Mouse (Mus musculus) lung, embryonic 14.5 days (tissue): ENCODE measurements at regions not wholly inside any gene's neighbourhood (a gene's known extent, or its start where the extent isn't known, plus 50 kb on each side); places are given as distances from the start of the nearest gene placed in this dataset.
A peak's percentile ranks its signal among the peaks of the same experiment; 100 is the strongest.

ENCODE experiments used
- ATAC-seq: fragments of 200-750 bp; cut with Nextera tagmentation; 2 replicates; pipeline ENCODE4 v1.8.0; 2017; ENCODE audit warnings: mild to moderate bottlenecking, moderate TSS enrichment, moderate library complexity; ENCODE audit not compliant: insufficient read depth
- DNase-seq: peaks from one replicate; pipeline ENCODE4 v3.0.0-alpha.2; 2015
- H3K27ac ChIP-seq: fragments of 300-500 bp; sonication (generic); 2 replicates; pipeline ENCODE4 v1.5.1; 2014; ENCODE audit warnings: low read depth, mild to moderate bottlenecking, moderate library complexity
- H3K27me3 ChIP-seq: fragments of 300-500 bp; sonication (generic); 2 replicates; pipeline ENCODE4 v1.6.1; 2014; ENCODE audit warnings: low read length, control low read depth; ENCODE audit not compliant: insufficient read depth
- H3K36me3 ChIP-seq: fragments of 300-500 bp; sonication (generic); 2 replicates; pipeline ENCODE4 v1.6.1; 2014; ENCODE audit warnings: control low read depth; ENCODE audit not compliant: insufficient read depth
- H3K4me1 ChIP-seq: fragments of 300-500 bp; sonication (generic); 2 replicates; pipeline ENCODE4 v1.6.1; 2014; ENCODE audit warnings: antibody characterized with exemption, control low read depth; ENCODE audit not compliant: insufficient read depth
- H3K4me2 ChIP-seq: fragments of 300-500 bp; sonication (generic); 2 replicates; pipeline ENCODE4 v1.6.1; 2014; ENCODE audit warnings: mild to moderate bottlenecking
- H3K4me3 ChIP-seq: fragments of 300-500 bp; sonication (generic); 2 replicates; pipeline ENCODE4 v1.5.1; 2014; ENCODE audit warnings: low read depth, low read length
- H3K9ac ChIP-seq: fragments of 300-500 bp; sonication (generic); 2 replicates; pipeline ENCODE4 v1.6.1; 2014
- H3K9me3 ChIP-seq: fragments of 300-500 bp; sonication (generic); 2 replicates; pipeline ENCODE4 v1.6.1; 2016; ENCODE audit warnings: low read depth, low read length, control low read depth
- CTCF ChIP-seq: IDR thresholded peaks from 2 replicates; pipeline ENCODE4 v1.5.1; 2016; ENCODE audit warnings: antibody characterized with exemption, low read depth
- WGBS: fragments of 180-500 bp; shearing (Covaris S2); extraction: QIAGEN DNeasy Blood & Tissue Kit; methylation state at CpG from one replicate; pipeline ENCODE4 v1.1.7; 2014; 5-methylcytosine and 5-hydroxymethylcytosine counted together

GRCm38 (mm10) chr8:49017741-49018140, 174.0 kb upstream of the Tenm3 start:
- Histone ChIP-seq H3K27ac (no peak overlapping the region), H3K36me3 (no peaks in the 10 kb centered on the region), H3K4me3 (no peak overlapping the region), H3K9ac (no peak overlapping the region), H3K4me2 (no peak overlapping the region), H3K4me1 (no peaks in the 10 kb centered on the region), H3K9me3 (no peaks in the 10 kb centered on the region; the same call in 1 of the 2 replicates), H3K27me3 (no peaks in the 10 kb centered on the region)
- no peak for TF ChIP-seq CTCF
- WGBS: 91% methylated on average over 3 of the region's 3 CpGs
- no peak for ATAC-seq
- DNase-seq: no peak

- Histone ChIP-seq H3K4me2 (no peak overlapping the region), H3K9me3 (no peaks in the 10 kb centered on the region; the same call in 1 of the 2 replicates), H3K9ac (no peak overlapping the region), H3K4me1 (no peaks in the 10 kb centered on the region), H3K4me3 (no peak overlapping the region), H3K27me3 (no peaks in the 10 kb centered on the region), H3K27ac (no peak overlapping the region), H3K36me3 (no peaks in the 10 kb centered on the region)
- no peak for TF ChIP-seq CTCF
- WGBS: 52% methylated on average over 7 of the region's 7 CpGs
- ATAC-seq (peak; percentile 82), DNase-seq (peak; percentile 62)
These were observed 171.9 kb upstream of the Tenm3 start for GRCm38 (mm10) chr8:49015701-49016100.

DNA sequence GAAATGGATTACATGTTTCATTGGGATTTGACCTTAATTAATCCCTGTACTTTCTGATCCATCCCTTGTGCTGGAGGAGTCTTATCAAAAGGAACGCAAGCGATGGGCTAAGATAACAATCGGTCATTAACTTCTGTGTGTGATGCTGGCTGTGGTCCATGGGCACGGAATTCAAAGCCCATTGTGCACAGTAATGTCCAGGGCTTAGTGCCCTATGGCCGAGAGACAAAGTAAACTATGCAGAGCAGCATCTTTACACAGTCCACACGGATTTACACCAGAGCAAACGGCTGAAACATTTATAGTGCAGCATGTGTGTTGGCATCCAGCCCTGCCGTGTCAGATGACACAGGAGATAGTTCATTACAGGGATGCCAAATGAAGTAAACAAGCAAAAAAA, 171.4 kb upstream of the Tenm3 start:
- H3K4me1 ChIP-seq: no peaks in the 10 kb centered on the region
- no peak overlapping the region for H3K27ac ChIP-seq
- ATAC-seq: peak; percentile 83; the same call in 1 of the 2 replicates
- no peak for TF ChIP-seq CTCF
- H3K4me2 ChIP-seq: no peak overlapping the region
- WGBS: 34% methylated on average over 8 of the region's 8 CpGs
- no peaks in the 10 kb centered on the region; the same call in 1 of the 2 replicates for H3K9me3 ChIP-seq
- H3K4me3 ChIP-seq: no peak overlapping the region
- no peaks in the 10 kb centered on the region for H3K36me3 ChIP-seq
- no peaks in the 10 kb centered on the region for H3K27me3 ChIP-seq
- peak; percentile 58 for DNase-seq
- H3K9ac ChIP-seq: no peak overlapping the region

DNA sequence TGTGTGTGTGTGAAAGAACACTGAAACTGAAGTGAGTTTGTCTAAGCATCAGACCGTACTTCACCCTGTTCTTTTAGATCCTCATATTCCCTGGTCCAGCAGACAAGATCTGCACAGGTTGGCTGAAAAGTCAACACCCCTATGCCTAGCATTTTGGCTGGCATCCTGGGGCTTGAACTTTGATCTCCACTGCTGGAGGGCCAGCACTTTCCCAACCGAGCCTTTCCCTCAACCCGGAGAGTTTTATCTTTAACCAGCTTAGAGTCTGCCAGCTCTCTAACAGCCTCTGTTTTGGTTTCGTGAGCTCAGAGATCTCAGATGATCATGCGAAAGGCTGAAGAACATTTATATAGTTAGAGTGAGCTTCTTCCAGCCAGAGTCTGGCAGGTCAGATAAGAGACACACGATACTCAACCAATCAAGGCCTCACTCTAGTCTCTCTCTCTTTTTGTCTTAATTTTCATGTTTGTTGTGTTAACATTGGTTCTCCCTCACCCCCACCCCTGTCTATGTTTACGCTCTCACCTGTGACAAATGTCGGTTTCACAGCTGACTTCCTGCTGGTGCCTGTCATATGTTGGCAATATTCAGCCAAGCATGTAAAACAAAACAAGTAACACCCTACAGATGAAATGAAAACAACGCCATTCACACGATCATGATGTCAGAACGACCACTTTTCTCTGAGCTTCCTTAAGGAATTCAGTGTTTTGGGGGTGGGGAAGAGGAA, 162.7 kb upstream of the Tenm3 start:
- TF ChIP-seq CTCF: no peak
- H3K9ac ChIP-seq: no peak overlapping the region
- H3K36me3 ChIP-seq: no peaks in the 10 kb centered on the region
- no peak overlapping the region for H3K4me3 ChIP-seq
- no peak overlapping the region for H3K4me2 ChIP-seq
- no peak overlapping the region for H3K27ac ChIP-seq
- H3K9me3 ChIP-seq: no peaks in the 10 kb centered on the region
- no peaks in the 10 kb centered on the region for H3K27me3 ChIP-seq
- DNase-seq (no peak), ATAC-seq (no peak)
- WGBS: 38% methylated on average over 11 of the region's 11 CpGs
- no peaks in the 10 kb centered on the region for H3K4me1 ChIP-seq

DNA sequence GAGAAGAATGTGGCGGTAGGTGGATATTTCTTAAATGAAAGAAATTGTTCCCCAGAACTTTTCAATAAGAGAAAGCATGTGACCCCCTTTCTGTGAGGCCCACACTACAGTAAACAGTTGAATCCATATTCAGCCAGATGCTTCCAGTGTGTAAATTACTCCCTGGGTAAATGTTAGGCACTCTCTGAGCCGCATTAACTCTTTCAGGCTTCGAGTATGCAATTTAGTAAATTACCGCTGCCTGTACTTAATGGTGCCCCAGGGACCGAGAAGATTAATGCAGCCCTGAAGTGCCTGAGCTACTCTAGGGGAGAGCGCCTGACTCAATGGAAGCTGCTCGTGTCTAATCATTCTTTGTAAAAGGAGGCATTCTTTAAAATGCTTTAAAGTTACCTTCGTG, 137.9 kb upstream of the Tenm3 start:
- Histone ChIP-seq H3K27ac (no peak overlapping the region), H3K4me3 (no peak overlapping the region), H3K9ac (no peak overlapping the region), H3K4me1 (no peaks in the 10 kb centered on the region), H3K36me3 (no peaks in the 10 kb centered on the region), H3K9me3 (no peaks in the 10 kb centered on the region), H3K27me3 (no peaks in the 10 kb centered on the region), H3K4me2 (no peak overlapping the region)
- no peak for TF ChIP-seq CTCF
- 69% methylated on average over 8 of the region's 8 CpGs for WGBS
- DNase-seq (no peak), ATAC-seq (no peak)

DNA sequence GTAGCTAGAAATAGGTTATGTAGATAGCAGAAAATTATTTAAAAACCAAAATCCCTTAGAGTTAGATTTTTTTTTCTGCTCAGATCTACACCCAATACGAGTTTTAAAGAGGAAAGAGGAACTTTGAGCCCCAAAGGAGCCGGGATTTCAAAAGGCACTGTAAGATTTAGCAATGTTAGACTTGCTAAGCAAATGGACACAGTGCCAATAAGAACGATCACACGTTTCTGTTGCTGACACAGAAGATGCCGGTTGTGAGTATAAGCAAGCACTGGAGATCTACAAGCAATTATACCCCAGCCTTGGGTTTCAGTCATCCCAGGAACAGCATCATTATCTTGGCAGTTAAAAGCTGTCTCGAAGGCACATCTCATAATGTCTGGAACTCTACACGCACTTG, 137.0 kb upstream of the Tenm3 start:
- no peak for TF ChIP-seq CTCF
- Histone ChIP-seq H3K9me3 (no peaks in the 10 kb centered on the region), H3K4me2 (no peak overlapping the region), H3K4me3 (no peak overlapping the region), H3K36me3 (no peaks in the 10 kb centered on the region), H3K27ac (no peak overlapping the region), H3K4me1 (no peaks in the 10 kb centered on the region), H3K9ac (no peak overlapping the region), H3K27me3 (no peaks in the 10 kb centered on the region)
- DNase-seq (no peak), ATAC-seq (no peak)
- WGBS: 82% methylated on average over 7 of the region's 7 CpGs

DNA sequence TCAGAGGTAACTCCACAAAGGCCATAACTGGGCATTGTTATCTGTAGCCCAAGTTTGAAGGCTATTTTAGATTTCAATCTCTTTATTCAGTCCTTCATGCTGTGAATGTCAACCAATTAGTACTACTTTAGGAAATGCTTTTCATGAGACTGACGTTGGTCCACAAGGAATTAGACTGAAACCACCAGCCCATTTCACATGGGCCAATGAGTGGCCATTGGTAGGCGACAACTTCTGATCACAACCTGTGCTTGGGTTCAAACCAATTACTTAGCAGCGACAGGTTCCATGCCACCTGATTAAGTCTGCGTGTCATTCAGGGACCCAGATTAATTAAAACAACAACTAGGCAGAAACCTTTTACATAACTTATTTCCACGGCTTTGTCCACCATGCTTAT, 126.9 kb upstream of the Tenm3 start:
- H3K36me3 ChIP-seq: no peaks in the 10 kb centered on the region
- WGBS: 80% methylated on average over 5 of the region's 5 CpGs
- no peak overlapping the region for H3K4me2 ChIP-seq

More for the DNA sequence above, 126.9 kb upstream of the Tenm3 start:
- no peak for TF ChIP-seq CTCF
- H3K4me1 ChIP-seq: no peaks in the 10 kb centered on the region
- DNase-seq (no peak), ATAC-seq (no peak)
- H3K27ac ChIP-seq: no peak overlapping the region
- no peaks in the 10 kb centered on the region for H3K9me3 ChIP-seq
- no peaks in the 10 kb centered on the region for H3K27me3 ChIP-seq
- no peak overlapping the region for H3K9ac ChIP-seq
- no peak overlapping the region for H3K4me3 ChIP-seq
